Mouse (Mus musculus) left cerebral cortex, postnatal 10 days (tissue): ENCODE data around the gene Msi1. TPM values are rescaled to one million over a fixed set of nuclear protein-coding genes. Genes with fewer than 3 reads are reported as not detected.
A peak's percentile ranks its signal among the peaks of the same experiment; 100 is the strongest.

Experiments
- DNase-seq, 2 experiments: peaks; one replicate each; pipeline ENCODE4 v3.0.0; 2021 to 2022; ENCODE audit warnings: low spot score in 2 of 2, mixed read lengths in 1 of 2; ENCODE audit errors: extremely low spot score in 1 of 2
- intact Hi-C: fragments of 180-260 bp; cut with DNase I; formaldehyde crosslinking; loops from one replicate; pipeline ENCODE4 v1.15.1; 2025
- total RNA-seq, 2 experiments: library from RNA; stranded (reverse); gene quantifications; 2 replicates each; pipeline ENCODE4 v1.2.3; 2021

Gene Msi1
- total RNA-seq = 10 to 100 TPM; 54.2 to 58.0 TPM

DNA sequence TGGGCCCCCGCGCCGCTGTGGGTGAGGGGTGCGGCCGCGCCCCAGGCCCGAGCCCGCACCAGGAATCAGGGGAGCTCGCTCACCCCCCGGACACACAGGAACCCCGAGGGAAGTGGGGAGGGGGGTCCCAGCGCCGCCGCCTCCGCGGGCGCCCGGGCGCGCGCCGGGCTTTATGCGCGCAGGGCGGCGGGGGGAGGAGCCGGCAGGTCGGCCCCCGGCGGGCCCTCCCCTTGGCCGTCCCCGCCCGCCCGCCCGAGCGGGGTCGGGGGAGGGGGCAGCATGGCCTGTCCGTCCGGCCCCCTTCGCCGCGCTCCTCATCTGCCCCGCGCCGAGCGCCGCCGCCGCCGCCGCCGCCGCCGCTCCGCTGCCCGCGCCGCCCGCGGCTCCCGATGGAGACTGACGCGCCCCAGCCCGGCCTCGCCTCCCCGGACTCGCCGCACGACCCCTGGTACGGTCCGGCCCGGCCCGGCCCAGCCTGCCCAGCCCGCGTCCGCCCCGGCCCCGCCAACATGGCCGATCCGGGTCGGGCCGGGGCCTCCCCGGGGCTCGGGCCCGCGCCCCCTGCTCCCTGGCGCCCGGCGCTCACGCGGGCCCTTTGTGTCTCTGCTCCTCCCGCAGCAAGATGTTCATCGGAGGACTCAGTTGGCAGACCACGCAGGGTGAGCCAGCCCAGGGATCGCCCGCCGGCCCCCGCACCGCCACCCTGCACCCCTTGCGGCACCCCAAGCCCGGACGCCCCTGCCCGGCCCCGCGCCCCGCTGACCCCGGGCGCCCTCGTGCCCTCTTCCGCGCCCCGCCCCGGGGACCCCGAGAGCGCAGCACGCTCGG lies at the start of gene Msi1:
Gene Msi1 (plus strand): TSS at position 241 of the 828 bp plus-strand sequence.
- intact Hi-C loops = no loop called here
- peak in 1 of 2 experiments; percentile 62 for DNase-seq

DNA sequence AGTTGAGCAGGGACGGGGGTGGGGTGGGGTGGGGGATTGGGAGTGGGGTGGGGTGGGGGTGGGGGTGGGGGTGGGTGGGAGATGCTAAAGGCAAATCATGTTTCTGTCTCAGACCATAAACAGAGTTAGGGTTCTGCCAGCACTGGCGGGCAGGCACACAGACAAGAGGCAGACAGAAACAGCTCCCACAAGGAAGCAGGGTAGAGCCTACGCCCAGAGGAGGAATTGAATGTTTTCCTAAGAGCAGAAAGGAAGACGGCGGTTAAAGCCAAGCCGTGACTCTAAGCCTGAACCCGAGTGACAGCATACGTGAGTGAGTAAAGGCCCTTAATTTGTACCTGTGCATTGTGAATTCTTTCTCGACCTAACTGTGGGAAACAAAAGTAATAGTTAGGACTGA lies 37.5 kb upstream of the Msi1 start:
- no peak for DNase-seq
- intact Hi-C loops = no loop called here

GRCm38 (mm10) chr5:115392969-115393368 lies 36.4 kb upstream of the Msi1 start:
- intact Hi-C loops = no loop called here

GRCm38 (mm10) chr5:115394223-115394622 lies 35.2 kb upstream of the Msi1 start:
- no peak for DNase-seq
- intact Hi-C loops = no loop called here

More at GRCm38 (mm10) chr5:115392969-115393368, 36.4 kb upstream of the Msi1 start:
- no peak for DNase-seq

DNA sequence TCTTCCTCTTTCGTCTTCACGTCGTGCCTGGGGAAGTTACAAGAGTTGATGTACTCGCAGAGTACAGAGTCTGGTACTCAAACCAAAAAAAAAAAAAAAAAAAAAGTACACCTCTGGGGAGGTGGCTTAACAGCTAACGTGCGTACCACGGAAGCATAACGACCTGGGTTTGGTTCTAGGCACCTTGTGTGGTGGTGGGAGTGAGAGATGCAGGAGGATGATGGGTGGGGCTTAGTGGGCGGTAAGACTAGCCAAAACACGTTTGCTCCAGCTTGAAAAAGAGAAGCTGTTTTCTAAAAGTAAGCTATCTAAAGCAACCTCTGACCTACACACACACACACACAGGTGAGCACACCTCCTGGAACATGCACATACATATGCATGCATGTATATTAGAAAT lies 34.6 kb upstream of the Msi1 start:
- no peak for DNase-seq
- intact Hi-C loops = no loop called here

GRCm38 (mm10) chr5:115396654-115397053 lies 32.7 kb upstream of the Msi1 start:
- intact Hi-C loops = no loop called here

DNA sequence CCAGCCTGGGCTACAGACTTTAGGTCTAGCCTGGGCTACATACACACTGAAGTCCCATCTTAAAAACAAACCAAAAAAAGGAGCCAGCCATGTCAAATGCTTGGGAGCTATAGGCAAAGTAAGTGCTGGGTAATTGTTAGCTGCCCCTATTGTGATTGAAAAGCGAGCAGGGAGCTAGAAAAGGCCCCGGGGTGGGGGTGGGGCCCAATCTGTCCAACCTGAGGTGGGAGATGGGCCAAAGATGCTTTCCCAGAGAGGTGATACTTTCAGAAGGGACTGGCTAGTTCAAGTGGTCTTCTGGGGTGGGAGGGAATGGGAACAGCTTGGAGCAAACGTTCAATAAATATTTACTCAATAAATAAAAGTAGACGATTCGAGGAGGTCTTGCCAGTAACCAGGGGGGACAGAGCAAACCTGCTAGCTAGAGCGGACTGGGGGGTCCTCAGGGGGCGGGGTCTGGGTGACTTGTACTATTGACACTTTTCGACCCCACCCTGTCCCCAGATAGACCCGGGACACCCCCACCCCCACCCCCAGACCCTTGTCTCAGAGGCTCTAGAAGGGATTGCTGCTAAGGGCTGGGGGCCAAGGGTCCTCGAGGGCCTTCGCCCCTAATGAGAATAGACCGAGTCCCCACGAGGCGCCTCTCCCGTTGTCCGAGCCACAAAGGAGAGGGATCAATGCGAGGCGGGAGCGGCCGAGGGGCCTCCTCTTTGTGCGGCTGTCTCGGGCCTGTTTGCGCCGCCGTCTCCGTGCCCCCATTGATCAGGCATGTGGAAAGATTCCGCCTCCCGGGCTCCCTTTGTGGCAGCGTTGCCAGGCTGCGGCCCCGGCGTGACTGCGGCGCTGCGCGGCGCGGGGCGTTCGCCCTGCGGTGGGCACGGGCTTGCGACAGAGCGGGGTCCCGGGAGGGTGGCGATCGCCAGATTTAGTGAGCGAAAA lies 31.3 kb upstream of the Msi1 start:
- DNase-seq = peak; percentile 31 to 69
- intact Hi-C loops = no loop called here

More at GRCm38 (mm10) chr5:115396654-115397053, 32.7 kb upstream of the Msi1 start:
- DNase-seq = no peak

- intact Hi-C loops = no loop called here
- no peak for DNase-seq
Measured at GRCm38 (mm10) chr5:115402063-115402462, 27.3 kb upstream of the Msi1 start.

DNA sequence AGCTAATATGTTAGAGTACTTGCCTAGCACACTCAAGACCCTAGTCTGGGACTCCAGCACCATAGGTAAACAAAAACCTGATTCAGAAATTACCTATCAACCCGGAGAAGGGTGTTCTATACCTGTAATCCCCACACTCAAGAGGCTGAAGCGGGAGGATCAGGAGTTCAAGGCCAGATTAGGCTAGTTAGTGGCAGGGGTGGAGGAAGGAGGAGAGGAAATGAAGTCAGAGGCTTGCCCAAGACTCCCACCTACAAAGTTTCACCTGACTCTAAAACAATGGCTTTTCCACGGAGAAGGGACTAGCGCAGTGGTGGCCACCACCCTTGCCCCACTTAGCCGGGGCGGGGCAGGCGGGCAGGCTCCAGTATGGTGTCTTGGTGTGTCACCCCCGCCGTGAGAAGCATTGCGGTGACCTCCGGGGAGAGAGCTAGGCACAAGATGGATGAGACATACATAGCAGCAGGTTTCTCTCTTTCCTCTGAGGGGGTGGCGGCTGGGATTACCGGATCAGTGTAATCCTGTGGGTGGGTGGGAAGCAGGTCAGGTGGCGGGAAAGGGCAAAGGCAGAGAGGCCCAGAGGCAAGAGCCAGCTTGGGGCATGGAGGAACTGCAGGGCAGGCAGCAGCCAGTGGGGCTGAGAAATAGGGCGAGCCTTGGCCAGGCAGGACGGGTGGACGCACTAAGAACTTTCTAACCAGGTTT lies 25.8 kb upstream of the Msi1 start:
- DNase-seq = no peak
- intact Hi-C loops = no loop called here

- DNase-seq = peak in 1 of 2 experiments; percentile 32
- intact Hi-C loops = no loop called here
Measured at GRCm38 (mm10) chr5:115404241-115404794, 25.1 kb upstream of the Msi1 start.

DNA sequence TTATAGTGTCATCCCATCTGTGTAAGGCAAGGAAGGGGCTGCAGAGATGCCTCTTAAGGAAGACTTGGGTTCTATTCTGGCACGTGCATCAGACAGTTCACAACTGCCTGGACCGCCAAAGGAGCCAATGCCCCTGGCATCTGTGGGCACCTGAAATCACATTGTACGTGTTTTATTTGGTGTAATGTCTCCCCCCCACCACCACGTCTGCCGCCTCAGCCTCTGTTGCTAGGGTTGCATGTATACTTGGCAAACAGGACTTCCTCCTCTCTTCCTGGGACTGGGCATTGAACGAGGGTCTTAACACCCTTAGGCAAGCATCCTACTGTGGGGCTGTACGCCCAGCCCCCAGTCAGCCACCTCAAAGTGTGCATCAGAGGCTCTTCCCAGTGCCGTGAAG lies 24.2 kb upstream of the Msi1 start:
- DNase-seq = no peak
- intact Hi-C loops = no loop called here

- intact Hi-C loops = no loop called here
- no peak for DNase-seq
Measured at GRCm38 (mm10) chr5:115408110-115408509, 21.3 kb upstream of the Msi1 start.

GRCm38 (mm10) chr5:115415111-115416085 lies 14.0 kb upstream of the Msi1 start:
- DNase-seq = peak in 1 of 2 experiments; percentile 31
- intact Hi-C loops = no loop called here

- no peak for DNase-seq
- intact Hi-C loops = no loop called here
Measured at GRCm38 (mm10) chr5:115428831-115429358, 504 bp upstream of the Msi1 start.

DNA sequence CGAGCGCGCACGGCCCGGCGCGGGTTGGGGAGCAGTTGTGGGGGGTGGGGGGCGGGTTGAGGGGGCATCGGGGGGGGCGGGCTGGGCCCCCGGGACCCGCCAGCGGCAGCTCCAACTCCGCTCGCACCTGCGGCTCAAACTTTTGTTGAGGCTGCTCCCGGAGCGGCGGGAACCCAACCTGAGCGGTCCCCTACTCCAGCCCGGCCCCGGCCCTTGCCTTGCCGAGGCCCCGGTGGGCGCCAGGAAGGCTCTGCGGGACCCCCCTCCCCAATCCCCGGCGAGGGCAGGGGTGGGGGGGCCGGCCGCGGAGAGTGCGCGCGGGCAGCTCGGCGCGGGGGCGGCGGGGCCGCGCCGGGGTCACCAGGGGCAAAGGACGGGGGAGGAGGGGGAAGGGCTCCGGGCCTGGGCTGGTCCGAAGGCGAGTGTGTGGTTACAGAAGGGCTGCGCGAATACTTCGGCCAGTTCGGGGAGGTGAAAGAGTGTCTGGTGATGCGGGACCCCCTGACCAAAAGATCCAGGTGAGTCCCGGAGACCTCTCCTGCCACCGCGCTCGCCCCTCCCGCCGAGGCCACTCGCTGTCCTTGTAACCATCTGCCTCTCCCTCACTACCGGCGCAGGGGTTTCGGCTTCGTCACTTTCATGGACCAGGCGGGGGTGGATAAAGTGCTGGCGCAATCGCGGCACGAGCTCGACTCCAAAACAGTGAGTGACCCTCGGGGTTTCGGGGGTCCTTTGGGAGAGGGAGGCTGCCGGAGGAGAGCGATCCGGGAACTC lies 975 bp downstream of the Msi1 start:
- intact Hi-C loops = no loop called here
- no peak for DNase-seq

- no peak for DNase-seq
- intact Hi-C loops = no loop called here
Measured at GRCm38 (mm10) chr5:115431061-115431897, 1.9 kb downstream of the Msi1 start.
